In the genomic region with DNA sequence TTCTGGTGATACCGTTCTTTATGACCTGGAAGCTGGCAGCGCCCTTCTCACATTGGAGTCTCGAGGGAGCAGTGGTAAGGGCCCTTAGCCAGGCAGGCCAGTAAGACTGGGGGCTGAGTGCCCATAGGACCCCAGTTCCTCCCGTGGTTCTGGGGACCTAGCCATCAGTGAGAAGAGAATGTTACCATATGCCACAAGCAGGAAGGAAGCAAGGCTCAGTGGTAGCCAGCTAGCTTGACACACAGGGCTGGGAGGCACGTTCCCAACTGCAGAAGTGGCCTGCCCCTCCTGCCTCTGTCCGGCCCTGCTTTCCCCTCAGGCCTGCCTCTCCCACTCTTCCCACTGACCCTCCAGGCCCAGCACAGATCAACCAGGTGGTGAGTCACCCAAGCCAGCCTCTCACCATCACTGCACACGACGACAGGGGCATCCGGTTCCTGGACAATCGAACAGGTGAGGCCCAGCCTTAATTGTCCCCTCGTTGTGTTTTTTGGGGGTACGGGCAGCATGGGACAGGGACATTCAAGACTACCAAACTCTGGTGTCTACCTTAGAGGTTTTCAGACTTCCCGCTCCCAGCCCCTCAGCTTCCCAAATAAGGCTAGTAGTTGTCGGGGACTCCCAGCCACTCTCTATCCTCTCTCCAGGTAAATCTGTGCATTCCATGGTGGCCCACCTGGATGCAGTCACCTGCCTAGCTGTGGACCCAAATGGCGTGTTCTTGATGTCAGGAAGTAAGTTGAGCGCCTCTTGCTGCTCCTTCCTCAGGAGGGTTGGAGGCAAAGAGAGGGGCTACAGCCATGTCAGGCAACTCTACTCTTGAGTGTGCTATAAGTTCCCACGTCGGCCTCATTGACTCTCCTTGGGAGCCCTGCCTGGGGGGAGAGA, we compare ENCODE assay signal across 11 mouse cellular contexts.
"Had no signal": no experiment of that assay in that cellular context is flagged by ENCODE, and none has a peak within 500 bp of the region (broad histone marks: within the 10 kb centered on the region; RNA-seq: fewer than 3 reads in every experiment).

No protein-coding gene starts in this region.

- H3K27me3 ChIP-seq: liver, embryonic 13.5 days; midbrain, embryonic 13.5 days; neural tube, embryonic 13.5 days had no signal

- DNase-seq: kidney, adult 2 months; kidney, postnatal 10 days; kidney, postnatal 36 days; liver, embryonic 13.5 days; lung, adult 2 months; lung, postnatal 14 days; lung, postnatal 4 days; retina, postnatal 1 day; right cerebral cortex, postnatal 25 days had no signal
